Mouse (Mus musculus) small intestine, adult 2 months (tissue): ENCODE results near the gene Sntg2. TPM values are rescaled to one million over a fixed set of nuclear protein-coding genes. Genes with fewer than 3 reads are reported as not detected.

Experiments
- H3K27ac ChIP-seq: fragments of 200-500 bp; 2 replicates; pipeline ENCODE4 v1.5.1; 2012; ENCODE audit warnings: low read depth, low read length, control low read depth, inconsistent platforms; ENCODE audit not compliant: insufficient read depth
- H3K27me3 ChIP-seq: fragments of 200-500 bp; 2 replicates; pipeline ENCODE4 v1.6.1; 2012; ENCODE audit warnings: mild to moderate bottlenecking, moderate library complexity, low read length, inconsistent platforms; ENCODE audit not compliant: control insufficient read depth, insufficient read depth
- H3K36me3 ChIP-seq: fragments of 200-500 bp; 2 replicates; pipeline ENCODE4 v1.6.1; 2012; ENCODE audit warnings: mild to moderate bottlenecking, low read length, control low read depth, inconsistent platforms; ENCODE audit not compliant: control insufficient read depth, insufficient read depth
- H3K4me1 ChIP-seq: fragments of 200-500 bp; 2 replicates; pipeline ENCODE4 v1.6.1; 2012; ENCODE audit warnings: low read length, inconsistent platforms, mixed read lengths; ENCODE audit not compliant: control insufficient read depth, insufficient read depth, insufficient read length
- H3K4me3 ChIP-seq: fragments of 200-500 bp; 2 replicates; pipeline ENCODE4 v1.5.1; 2012; ENCODE audit warnings: low read depth, mild to moderate bottlenecking, control low read depth, inconsistent platforms, low read length, moderate library complexity
- CTCF ChIP-seq: fragments of 200-500 bp; IDR thresholded peaks from 2 replicates; pipeline ENCODE4 v1.5.1; 2012; ENCODE audit warnings: low read depth, mild to moderate bottlenecking, control low read depth, inconsistent platforms, low read length, moderate library complexity, mixed read lengths; ENCODE audit not compliant: insufficient replicate concordance, insufficient read length; ENCODE audit errors: extremely low read depth
- POLR2A ChIP-seq: fragments of 200-500 bp; IDR thresholded peaks from 2 replicates; pipeline ENCODE4 v1.6.1; 2012; ENCODE audit warnings: low read depth, mild to moderate bottlenecking, control low read depth, inconsistent platforms, low read length, moderate library complexity
- WGBS: fragments of 180-500 bp; shearing (Covaris S2); methylation state at CpG from one replicate; pipeline ENCODE4 v1.1.7; 2018; 5-methylcytosine and 5-hydroxymethylcytosine counted together
- polyA plus RNA-seq: library from polyadenylated mRNA; depleted of rRNA; stranded (reverse); fragments of >200 nt; gene quantifications from 2 replicates; pipeline ENCODE4 v1.2.3, GENCODE M21; 2012; rRNA removed

The Sntg2 gene
- polyA plus RNA-seq, 1 experiment: 3.5 TPM

GRCm38 (mm10) chr12:30142085-30142484, 231.1 kb downstream of the Sntg2 start:
- H3K4me1 ChIP-seq: no peaks in the 10 kb centered on the region
- no peak overlapping the region for H3K4me3 ChIP-seq
- 54% methylated on average over 3 of the region's 3 CpGs for WGBS
- H3K27ac ChIP-seq: no peak overlapping the region
- no peak for TF ChIP-seq POLR2A
- no peak for TF ChIP-seq CTCF
- H3K27me3 ChIP-seq: no peaks in the 10 kb centered on the region
- H3K36me3 ChIP-seq: no peaks in the 10 kb centered on the region

DNA sequence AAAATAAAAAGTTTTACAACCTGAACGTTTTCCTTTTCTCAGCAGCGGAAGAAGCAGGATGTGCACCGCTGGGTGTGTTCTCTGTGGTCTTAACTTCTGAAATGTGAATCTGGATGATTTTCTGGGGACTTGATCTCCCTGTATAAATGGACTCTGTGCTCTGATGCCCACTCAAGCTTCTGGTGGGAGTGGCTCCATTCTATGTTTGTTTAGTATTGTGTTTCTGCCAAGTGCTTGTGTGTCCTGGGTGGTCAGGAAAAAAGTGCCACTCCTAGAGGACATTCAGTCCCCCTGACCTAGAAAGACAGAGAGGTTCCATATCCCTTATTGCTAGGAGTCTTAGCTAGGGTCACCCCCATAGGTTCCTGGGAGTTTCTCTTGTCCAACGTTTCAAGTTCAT, 240.7 kb downstream of the Sntg2 start, which contains the start of gene Tpo:
Gene Tpo, minus strand, starts transcription at position 101 of the 400 bp plus-strand sequence.
- TF ChIP-seq POLR2A: no peak
- no peak for TF ChIP-seq CTCF
- H3K4me3 ChIP-seq: no peak within 1 kb of the TSS
- H3K4me1 ChIP-seq: no peaks in the 10 kb centered on the region
- H3K27me3 ChIP-seq: no peaks in the 10 kb centered on the region
- H3K36me3 ChIP-seq: no peaks in the 10 kb centered on the region
- H3K27ac ChIP-seq: no peak within 1 kb of the TSS
- 77% methylated on average over 4 of the region's 4 CpGs for WGBS

GRCm38 (mm10) chr12:30129411-30129716, 243.8 kb downstream of the Sntg2 start:
- no peaks in the 10 kb centered on the region for H3K27me3 ChIP-seq
- no peaks in the 10 kb centered on the region for H3K4me1 ChIP-seq
- 74% methylated on average over 6 of the region's 6 CpGs for WGBS
- no peaks in the 10 kb centered on the region for H3K36me3 ChIP-seq
- no peak overlapping the region for H3K27ac ChIP-seq
- H3K4me3 ChIP-seq: no peak overlapping the region
- no peak for TF ChIP-seq CTCF
- no peak for TF ChIP-seq POLR2A

DNA sequence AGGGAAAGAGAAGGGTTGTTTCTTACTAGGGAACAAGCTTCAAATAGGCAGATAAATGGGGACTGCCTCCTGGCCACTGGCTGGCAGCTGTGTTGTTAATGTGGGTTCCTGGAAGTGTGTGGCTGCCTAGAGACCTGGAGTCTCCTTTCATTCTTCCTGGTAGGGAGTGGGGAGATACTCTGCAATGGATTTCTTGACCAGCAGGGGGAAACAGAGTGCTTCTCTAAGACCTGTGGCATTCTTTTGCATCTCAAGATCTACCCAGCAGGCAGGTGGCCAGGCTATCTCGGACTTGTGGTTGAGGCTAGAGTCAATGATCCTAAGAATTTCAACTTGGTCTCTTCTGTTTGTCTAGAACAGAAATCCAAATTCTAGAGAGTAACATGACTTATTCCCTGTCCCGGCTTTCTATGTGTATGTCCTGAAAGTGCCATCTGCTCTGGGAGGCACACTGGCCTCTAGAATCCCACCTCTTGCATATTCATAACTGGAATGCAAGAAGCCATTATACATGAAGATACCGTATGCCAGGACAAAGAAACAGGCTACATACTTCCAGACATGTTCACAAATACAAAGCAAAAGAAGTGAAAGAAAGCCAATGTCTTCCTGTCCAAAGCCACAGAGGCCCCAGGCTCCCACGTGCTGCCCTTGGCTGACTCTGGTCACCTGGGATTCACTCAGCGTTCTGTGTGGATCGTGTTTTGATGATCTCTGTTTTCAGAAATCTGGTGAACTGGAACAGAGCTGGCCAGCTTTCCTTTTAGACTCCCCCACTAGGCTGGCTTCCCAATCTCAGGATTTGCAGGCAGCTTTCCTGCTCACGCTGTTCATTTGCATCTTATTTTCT, 244.4 kb downstream of the Sntg2 start:
- H3K27ac ChIP-seq: no peak overlapping the region
- H3K4me1 ChIP-seq: no peaks in the 10 kb centered on the region
- 62% methylated on average over 7 of the region's 7 CpGs for WGBS
- H3K36me3 ChIP-seq: no peaks in the 10 kb centered on the region
- no peak for TF ChIP-seq POLR2A
- peak; percentile 37; the same call in 1 of the 2 replicates for TF ChIP-seq CTCF
- H3K27me3 ChIP-seq: no peaks in the 10 kb centered on the region
- H3K4me3 ChIP-seq: no peak overlapping the region

Other genes starting within 250 kb of the Sntg2 start
- gene Tpo, start 240.8 kb downstream of the Sntg2 start, polyA plus RNA-seq: 0.14 and 0.27 TPM in 2 replicates
- gene Tmem18, start 211.1 kb upstream of the Sntg2 start, polyA plus RNA-seq: 4.1 and 5.1 TPM in 2 replicates